ENCODE assay signal across 10 mouse cellular contexts in the genomic region with DNA sequence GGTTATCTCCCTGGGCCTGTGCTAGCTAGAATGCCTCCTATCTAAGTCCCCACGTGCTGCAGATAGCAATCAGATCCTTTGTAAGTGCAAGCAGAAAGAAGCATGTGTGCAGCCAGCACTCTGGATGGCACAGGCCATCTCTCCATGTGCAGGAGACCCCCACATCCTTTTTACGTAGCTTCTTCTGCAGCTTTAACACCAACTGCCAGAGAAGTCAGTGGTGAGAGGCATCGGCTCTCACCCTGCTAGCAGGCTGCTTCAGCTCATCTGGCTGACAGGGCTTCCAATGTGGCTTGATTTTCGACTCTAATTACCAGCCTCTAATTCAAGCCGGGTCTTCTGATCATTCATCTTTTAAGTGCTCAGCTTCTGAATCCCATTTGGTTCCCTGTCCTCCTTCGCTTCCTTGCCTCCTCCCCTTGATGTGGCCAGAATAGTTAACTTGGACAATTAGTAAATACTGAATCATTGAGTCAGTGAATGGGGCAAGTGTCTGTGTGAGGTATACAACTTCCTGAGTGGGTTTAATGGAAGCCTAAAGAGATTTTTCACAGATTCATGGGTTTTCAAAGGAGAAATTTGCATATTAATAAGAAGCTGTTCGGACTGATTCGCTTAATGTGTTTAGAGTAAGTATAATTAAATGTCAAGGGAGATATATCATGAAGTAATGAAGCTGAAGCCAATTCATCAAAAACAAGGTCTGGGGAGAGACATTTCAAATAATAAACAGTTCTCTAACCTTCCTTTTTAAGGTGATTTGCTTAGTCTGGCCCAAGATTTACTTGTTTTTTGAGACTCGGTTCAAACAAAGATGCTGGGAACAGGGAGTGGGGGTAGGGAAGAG. TPM values are rescaled to one million over a fixed set of nuclear protein-coding genes. Genes with fewer than 3 reads are reported as not detected.
DNase-seq lines count a peak whose midpoint lies in the region; ATAC-seq and TF ChIP-seq lines count a peak whose summit lies in the region.
"Had no signal": no experiment of that assay in that cellular context is flagged by ENCODE, and none has a peak within 500 bp of the region (broad histone marks: within the 10 kb centered on the region; RNA-seq: fewer than 3 reads in every experiment).

No protein-coding gene starts in this region.

- H3K4me3 ChIP-seq in hindbrain, embryonic 11.5 days (ENCODE audit: low read depth, low read length): no peak overlapping the region
- no peak overlapping the region for H3K4me3 ChIP-seq in midbrain, embryonic 14.5 days (replicated peaks; ENCODE audit: low read depth, low read length)
- H3K4me3 ChIP-seq in stomach, postnatal 0 days (ENCODE audit: low read depth, low read length): no peak overlapping the region

- WGBS in hindbrain, embryonic 11.5 days: 33% methylated on average over 9 of the region's 9 CpGs
- WGBS in midbrain, embryonic 14.5 days: 12% methylated on average over 9 of the region's 9 CpGs
- WGBS in stomach, postnatal 0 days: 64% methylated on average over 9 of the region's 9 CpGs

- no peak for TF ChIP-seq CTCF in stomach, postnatal 0 days (IDR thresholded peaks at IDR 0.05; ENCODE audit: low read depth)

- no peaks in the 10 kb centered on the region for H3K9me3 ChIP-seq in hindbrain, embryonic 11.5 days (ENCODE audit: control insufficient read depth, low read length)
- H3K9me3 ChIP-seq in midbrain, embryonic 14.5 days (ENCODE audit: control insufficient read depth, low read length): no peaks in the 10 kb centered on the region
- no peaks in the 10 kb centered on the region for H3K9me3 ChIP-seq in stomach, postnatal 0 days (ENCODE audit: control insufficient read depth, low read length)

- peak; percentile 71 for ATAC-seq in hindbrain, embryonic 11.5 days (ENCODE audit: low FRiP score)
- peak; percentile 31; the same call in 1 of the 2 replicates for ATAC-seq in midbrain, embryonic 14.5 days (ENCODE audit: low FRiP score, low TSS enrichment)
- ATAC-seq in stomach, postnatal 0 days (ENCODE audit: low FRiP score, low TSS enrichment): no peak
- ATAC-seq: intestine, embryonic 16.5 days had no signal

- H3K4me2 ChIP-seq in hindbrain, embryonic 11.5 days (replicated peaks; ENCODE audit: low read depth, low read length): no peak overlapping the region
- peak overlapping the region; percentile 1; the same call in 1 of the 2 replicates for H3K4me2 ChIP-seq in midbrain, embryonic 14.5 days (ENCODE audit: low read length)
- no peak overlapping the region for H3K4me2 ChIP-seq in stomach, postnatal 0 days (replicated peaks; ENCODE audit: low read depth)

- no peak for TF ChIP-seq EP300 in stomach, postnatal 0 days (optimal IDR thresholded peaks at IDR 0.05)

- no peaks in the 10 kb centered on the region for H3K36me3 ChIP-seq in hindbrain, embryonic 11.5 days (ENCODE audit: control insufficient read depth, insufficient read depth, low read length)
- no peaks in the 10 kb centered on the region for H3K36me3 ChIP-seq in midbrain, embryonic 14.5 days (ENCODE audit: control insufficient read depth, insufficient read depth, low read length)
- H3K36me3 ChIP-seq in stomach, postnatal 0 days (ENCODE audit: control insufficient read depth, insufficient read depth, low read length): no peaks in the 10 kb centered on the region

- no peaks in the 10 kb centered on the region for H3K27me3 ChIP-seq in hindbrain, embryonic 11.5 days (ENCODE audit: control insufficient read depth, insufficient read depth, low read length)
- no peaks in the 10 kb centered on the region; the same call in 1 of the 2 replicates for H3K27me3 ChIP-seq in midbrain, embryonic 14.5 days (ENCODE audit: control insufficient read depth, insufficient read depth, low read length)
- H3K27me3 ChIP-seq in stomach, postnatal 0 days (ENCODE audit: control insufficient read depth, insufficient read depth, low read length): no peaks in the 10 kb centered on the region

- no peak overlapping the region; the same call in 1 of the 2 replicates for H3K9ac ChIP-seq in hindbrain, embryonic 11.5 days (ENCODE audit: low read depth, low read length)
- H3K9ac ChIP-seq in midbrain, embryonic 14.5 days (replicated peaks; ENCODE audit: low read length): no peak overlapping the region
- H3K9ac ChIP-seq in stomach, postnatal 0 days (ENCODE audit: low read length): no peak overlapping the region

- H3K27ac ChIP-seq in hindbrain, embryonic 11.5 days (ENCODE audit: low read depth, low read length): peak overlapping the region; percentile 39; the same call in 1 of the 2 replicates
- H3K27ac ChIP-seq in midbrain, embryonic 14.5 days (replicated peaks; ENCODE audit: low read depth, low read length): no peak overlapping the region
- H3K27ac ChIP-seq in stomach, postnatal 0 days (replicated peaks): no peak overlapping the region

- H3K4me1 ChIP-seq in hindbrain, embryonic 11.5 days (replicated peaks; ENCODE audit: control insufficient read depth, insufficient read depth, low read length): peaks cover 7% of the 10 kb centered on the region
- peaks cover 38% of the 10 kb centered on the region for H3K4me1 ChIP-seq in midbrain, embryonic 14.5 days (ENCODE audit: control insufficient read depth, insufficient read depth, low read length)
- no peaks in the 10 kb centered on the region for H3K4me1 ChIP-seq in stomach, postnatal 0 days (replicated peaks; ENCODE audit: control insufficient read depth, insufficient read depth)

- DNase-seq in heart, adult 11 months: peak; percentile 54
- no peak for DNase-seq in heart, adult 9 months (ENCODE audit: low spot score in 2 of 2)
- DNase-seq in hindbrain, embryonic 11.5 days (ENCODE audit: low spot score): peak; percentile 33
- peak; percentile 66 for DNase-seq in midbrain, embryonic 14.5 days
- peak; percentile 51 for DNase-seq in retina, postnatal 1 day
- no peak for DNase-seq in cerebellum, adult 9-10 months
- DNase-seq in stomach, postnatal 0 days (ENCODE audit: low spot score): no peak
- no peak for DNase-seq in ovary, postnatal 14 days (ENCODE audit: low spot score)
- DNase-seq: cerebellum, adult 11-12 months had no signal

RNA-seq across cellular contexts. Expression of a gene that starts 53.4 kb away (rescaled TPM):
- polyA plus RNA-seq in hindbrain, embryonic 11.5 days (2014; fragmentation: Nextera tagmentation; extraction: Ambion mirVana): 0.76 and 1.6 TPM in 2 replicates
- polyA plus RNA-seq in midbrain, embryonic 14.5 days (2014; fragmentation: Nextera tagmentation; extraction: Ambion mirVana): 1.8 and 2.3 TPM in 2 replicates
- 0.27 and 0.41 TPM in 2 replicates for polyA plus RNA-seq in stomach, postnatal 0 days (2015; fragmentation: Nextera tagmentation; extraction: Ambion mirVana)

RNA-seq across cellular contexts. Expression of a gene that starts 54.7 kb away (rescaled TPM):
- polyA plus RNA-seq in hindbrain, embryonic 11.5 days (2014; fragmentation: Nextera tagmentation; extraction: Ambion mirVana): 2.0 and 2.2 TPM in 2 replicates
- 2.6 and 2.7 TPM in 2 replicates for polyA plus RNA-seq in midbrain, embryonic 14.5 days (2014; fragmentation: Nextera tagmentation; extraction: Ambion mirVana)
- polyA plus RNA-seq in stomach, postnatal 0 days (2015; fragmentation: Nextera tagmentation; extraction: Ambion mirVana): 0.28 and 0.30 TPM in 2 replicates

Comparison
In these comparisons a context has a peak if more than half of its experiments do, and no peak if none do; other contexts are left out.
1. DNase-seq: peak in heart, adult 11 months (single experiment), hindbrain, embryonic 11.5 days (single experiment), midbrain, embryonic 14.5 days (single experiment) and retina, postnatal 1 day (single experiment); none in heart, adult 9 months (0 of 2), cerebellum, adult 9-10 months (single experiment), stomach, postnatal 0 days (single experiment) and ovary, postnatal 14 days (single experiment).